Mouse (Mus musculus) CH12.LX (cell line): ENCODE data around the gene Cacna1h. TPM values are rescaled to one million over a fixed set of nuclear protein-coding genes. Genes with fewer than 3 reads are reported as not detected.

Source experiments
- DNase-seq: peaks from one replicate; pipeline ENCODE4 v3.0.0-alpha.2; 2013; ENCODE audit errors: extremely low read depth
- H3K27ac ChIP-seq: 2 replicates; pipeline ENCODE4 v1.5.1; 2012; ENCODE audit warnings: low read depth, mild to moderate bottlenecking, control low read depth, moderate library complexity; ENCODE audit not compliant: insufficient read depth
- H3K27me3 ChIP-seq: replicated peaks from 2 replicates; pipeline ENCODE3; 2012; ENCODE audit warnings: inconsistent platforms
- H3K36me3 ChIP-seq, 2 experiments: replicated peaks in 1 of 2; 2 replicates each; pipeline versions ENCODE3 to v1.6.1; 2012; ENCODE audit warnings: inconsistent platforms in 1 of 2, low read length in 1 of 2, mild to moderate bottlenecking in 1 of 2, mixed read lengths in 1 of 2, moderate library complexity in 1 of 2; ENCODE audit not compliant: control insufficient read depth in 1 of 2, insufficient read depth in 1 of 2
- H3K4me1 ChIP-seq, 2 experiments: 2 replicates each; pipeline ENCODE4 v1.6.1; 2012; ENCODE audit warnings: inconsistent platforms in 1 of 2, moderate library complexity in 1 of 2; ENCODE audit not compliant: insufficient read depth in 2 of 2, control insufficient read depth in 1 of 2
- H3K4me2 ChIP-seq: 2 replicates; pipeline ENCODE4 v1.6.1; 2012; ENCODE audit warnings: low read depth, mild to moderate bottlenecking, control low read depth; ENCODE audit not compliant: poor library complexity, insufficient read depth, severe bottlenecking
- H3K4me3 ChIP-seq, 3 experiments: fragments of 150-350 bp in 1 of 3; sonication (generic) in 1 of 3; replicated peaks in 1 of 3; 2 replicates each; pipeline versions ENCODE3 to v1.5.1; 2011 to 2012; ENCODE audit warnings: low read depth in 2 of 3, low read length in 2 of 3, mild to moderate bottlenecking in 2 of 3, moderate library complexity in 2 of 3, control low read depth in 1 of 3, improper control_type of control experiment in 1 of 3, inconsistent platforms in 1 of 3, mixed read lengths in 1 of 3; ENCODE audit not compliant: poor library complexity in 1 of 3
- H3K79me2 ChIP-seq: replicated peaks from 2 replicates; pipeline ENCODE4 v1.6.1; 2012; ENCODE audit warnings: mild to moderate bottlenecking, moderate library complexity; ENCODE audit not compliant: control insufficient read depth, poor library complexity, insufficient read depth, severe bottlenecking; ENCODE audit errors: extremely low read depth
- H3K9ac ChIP-seq: 2 replicates; pipeline ENCODE4 v1.6.1; 2012; ENCODE audit warnings: low read depth, mild to moderate bottlenecking, control low read depth, moderate library complexity; ENCODE audit not compliant: insufficient read depth
- H3K9me3 ChIP-seq: replicated peaks from 2 replicates; pipeline ENCODE3; 2012; ENCODE audit warnings: low read length, inconsistent platforms, mixed read lengths
- CHD2 ChIP-seq: IDR thresholded peaks from 2 replicates; pipeline ENCODE4 v1.6.1; 2011; ENCODE audit warnings: low read length, improper control_type of control experiment
- CTCF ChIP-seq, 2 experiments: IDR thresholded peaks in 1 of 2; conservative IDR thresholded peaks in 1 of 2; 2 replicates each; pipeline ENCODE4 v1.5.1; 2011 to 2012; ENCODE audit warnings: low read depth in 2 of 2, low read length in 2 of 2, improper control_type of control experiment in 1 of 2, inconsistent platforms in 1 of 2, mild to moderate bottlenecking in 1 of 2, moderate library complexity in 1 of 2
- KAT2A ChIP-seq: IDR thresholded peaks from 2 replicates; pipeline ENCODE4 v1.6.1; 2012; ENCODE audit warnings: low read length, improper control_type of control experiment, inconsistent platforms; ENCODE audit not compliant: insufficient replicate concordance
- MAX ChIP-seq: IDR thresholded peaks from 2 replicates; pipeline ENCODE4 v1.6.1; 2011; ENCODE audit warnings: low read length, improper control_type of control experiment
- MXI1 ChIP-seq: IDR thresholded peaks from 2 replicates; pipeline ENCODE4 v1.6.1; 2011; ENCODE audit warnings: mild to moderate bottlenecking, low read depth, low read length, improper control_type of control experiment
- MYC ChIP-seq: IDR thresholded peaks from 2 replicates; pipeline ENCODE4 v1.6.1; 2011; ENCODE audit warnings: low read depth, mild to moderate bottlenecking, improper control_type of control experiment, low read length
- NRF1 ChIP-seq: IDR thresholded peaks from 2 replicates; pipeline ENCODE4 v1.6.1; 2014; ENCODE audit warnings: low read depth, mild to moderate bottlenecking, inconsistent platforms, low read length, improper control_type of control experiment, moderate library complexity
- RAD21 ChIP-seq: IDR thresholded peaks from 2 replicates; pipeline ENCODE4 v1.6.1; 2011; ENCODE audit warnings: low read depth, mild to moderate bottlenecking, low read length, improper control_type of control experiment, moderate library complexity
- RCOR1 ChIP-seq: conservative IDR thresholded peaks from 2 replicates; pipeline ENCODE4 v1.6.1; 2012; ENCODE audit warnings: low read depth, mild to moderate bottlenecking, inconsistent platforms, low read length, improper control_type of control experiment
- SMC3 ChIP-seq: IDR thresholded peaks from 2 replicates; pipeline ENCODE4 v1.6.1; 2011; ENCODE audit warnings: low read depth, low read length, improper control_type of control experiment
- TBP ChIP-seq: conservative IDR thresholded peaks from 2 replicates; pipeline ENCODE4 v1.6.1; 2011; ENCODE audit warnings: low read depth, low read length, improper control_type of control experiment
- USF1 ChIP-seq: IDR thresholded peaks from 2 replicates; pipeline ENCODE4 v1.6.1; 2014; ENCODE audit warnings: low read depth, mild to moderate bottlenecking, inconsistent platforms, low read length, improper control_type of control experiment
- ZC3H11A ChIP-seq: IDR thresholded peaks from 2 replicates; pipeline ENCODE4 v1.6.1; 2012; ENCODE audit warnings: low read depth, mild to moderate bottlenecking, inconsistent platforms, low read length, improper control_type of control experiment
- ZKSCAN1 ChIP-seq: IDR thresholded peaks from 2 replicates; pipeline ENCODE4 v1.6.1; 2012; ENCODE audit warnings: low read depth, inconsistent platforms, low read length, improper control_type of control experiment, borderline replicate concordance
- dilution Hi-C: fragments of 300-500 bp; cut with MboI; formaldehyde crosslinking; loops from 2 replicates; pipeline ENCODE4 v1.14.3; 2020; ENCODE audit warnings: low sequenced_read_pairs; ENCODE audit not compliant: extremely low pct_unique_long_range_greater_than_20kb, extremely low pct_ligation_motif_present
- in situ Hi-C: fragments of 300-500 bp; cut with MboI; formaldehyde crosslinking; loops from 3 replicates; pipeline ENCODE4 v1.14.3; 2019; ENCODE audit warnings: low sequenced_read_pairs, low pct_ligation_motif_present, low pct_unique_long_range_greater_than_20kb, mixed read lengths
- polyA plus RNA-seq: library from polyadenylated mRNA; unstranded; fragments of >175 nt; gene quantifications from 2 replicates; pipeline ENCODE4 v1.2.1, GENCODE M21; 2012; ENCODE audit warnings: low read depth; ENCODE audit not compliant: insufficient read length
- total RNA-seq, 2 experiments: library from RNA; depleted of rRNA; stranded (reverse); fragments of 300-350 nt in 1 of 2; fragments of >200 nt in 1 of 2; gene quantifications; 2 replicates each; pipeline ENCODE4 v1.2.3; 2012 to 2014

Cacna1h gene
- total and polyA plus RNA-seq, 3 experiments = 0.04 to 0.21 (median 0.21) TPM

DNA sequence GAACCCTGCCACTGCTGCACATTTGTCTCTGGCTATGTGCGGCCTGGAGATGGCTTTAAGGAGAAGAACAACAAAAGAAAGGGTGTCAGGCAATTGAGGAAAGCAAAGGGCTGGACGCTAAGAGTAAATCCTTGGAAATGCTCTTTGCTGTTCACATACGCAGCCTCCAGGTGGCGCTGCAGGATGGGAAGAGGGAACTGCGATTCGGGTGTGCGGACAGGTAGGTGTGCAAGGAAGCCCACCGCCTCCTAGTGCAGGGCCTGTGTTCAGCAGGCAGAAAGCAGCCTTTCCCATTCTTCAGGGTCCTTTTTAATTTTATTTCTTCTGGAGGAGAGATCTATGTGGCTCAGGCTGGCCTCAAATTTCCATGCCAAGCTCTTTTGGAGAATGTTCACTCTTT, 99.6 kb downstream of the Cacna1h start:
- TF ChIP-seq MAX = no peak
- no peak for TF ChIP-seq MXI1
- TF ChIP-seq RAD21 = peak; percentile 84
- TF ChIP-seq MYC = no peak
- no peak for TF ChIP-seq USF1
- no peak for TF ChIP-seq ZKSCAN1
- TF ChIP-seq ZC3H11A = 0 out of 2 replicates have a peak, but pooled peaks have one; percentile 4
- TF ChIP-seq SMC3 = peak; percentile 89
- peak; percentile 90 to 96 for TF ChIP-seq CTCF (conservative IDR thresholded peaks at IDR 0.05 in 1 of 2, IDR thresholded peaks at IDR 0.05 in 1 of 2; ENCODE audit: low read depth in 2 of 2, low read length in 2 of 2)
- no peak for TF ChIP-seq NRF1
- TF ChIP-seq CHD2 = no peak
- TF ChIP-seq, all 38 proteins: peak for 4

GRCm38 (mm10) chr17:25332321-25332720, 101.3 kb downstream of the Cacna1h start:
- Histone ChIP-seq H3K36me3 (no peaks in the 10 kb centered on the region), H3K4me1 (peaks cover 0 to 7% of the 10 kb centered on the region in 2 experiments; a peak in 2 of 4 replicates), H3K9ac (no peak overlapping the region), H3K79me2 (no peaks in the 10 kb centered on the region), H3K4me2 (no peak overlapping the region), H3K4me3 (no peak overlapping the region), H3K9me3 (peaks cover 3% of the 10 kb centered on the region), H3K27ac (no peak overlapping the region), H3K27me3 (peaks cover 94% of the 10 kb centered on the region)
- DNase-seq = no peak
- TF ChIP-seq RCOR1 = no peak
- TF ChIP-seq TBP = no peak
- TF ChIP-seq KAT2A = no peak
- in situ Hi-C loops = no loop called here
- dilution Hi-C loops = no loop called here

More for the DNA sequence above, 99.6 kb downstream of the Cacna1h start:
- H3K4me3 ChIP-seq = no peak overlapping the region
- peaks cover 19% of the 10 kb centered on the region for H3K9me3 ChIP-seq
- no peaks in the 10 kb centered on the region for H3K79me2 ChIP-seq
- no peaks in the 10 kb centered on the region for H3K36me3 ChIP-seq
- no peak overlapping the region for H3K4me2 ChIP-seq
- no peak overlapping the region for H3K9ac ChIP-seq
- H3K27me3 ChIP-seq = peaks cover 92% of the 10 kb centered on the region
- H3K4me1 ChIP-seq = peaks cover 0 to 7% of the 10 kb centered on the region in 2 experiments; a peak in 2 of 4 replicates
- no peak overlapping the region for H3K27ac ChIP-seq
- DNase-seq = peak; percentile 54
- in situ Hi-C loops = no loop called here
- dilution Hi-C loops = no loop called here

Other genes starting within 250 kb of the Cacna1h start
- 18.7 and 22.3 TPM in 2 replicates for gene BC003965, start 249.2 kb downstream of the Cacna1h start, total RNA-seq (2012; rRNA removed)
- 24.7 and 25.4 TPM in 2 replicates for gene BC003965, start 249.2 kb downstream of the Cacna1h start, total RNA-seq (2014; rRNA removed)
- 24.9 and 25.1 TPM in 2 replicates for gene BC003965, start 249.2 kb downstream of the Cacna1h start, polyA plus RNA-seq
- gene Unkl, start 245.4 kb downstream of the Cacna1h start, total RNA-seq (2012; rRNA removed) = 11.4 and 12.0 TPM in 2 replicates
- 14.3 and 14.7 TPM in 2 replicates for gene Unkl, start 245.4 kb downstream of the Cacna1h start, total RNA-seq (2014; rRNA removed)
- 14.6 and 17.2 TPM in 2 replicates for gene Unkl, start 245.4 kb downstream of the Cacna1h start, polyA plus RNA-seq
- 24.0 and 27.0 TPM in 2 replicates for gene Gnptg, start 193.7 kb downstream of the Cacna1h start, total RNA-seq (2012; rRNA removed)
- 20.7 and 22.1 TPM in 2 replicates for gene Gnptg, start 193.7 kb downstream of the Cacna1h start, total RNA-seq (2014; rRNA removed)
- gene Gnptg, start 193.7 kb downstream of the Cacna1h start, polyA plus RNA-seq = 24.5 and 28.0 TPM in 2 replicates
- 38.7 and 40.0 TPM in 2 replicates for gene Tsr3, start 193.6 kb downstream of the Cacna1h start, total RNA-seq (2012; rRNA removed)
- gene Tsr3, start 193.6 kb downstream of the Cacna1h start, total RNA-seq (2014; rRNA removed) = 38.3 and 40.8 TPM in 2 replicates
- gene Tsr3, start 193.6 kb downstream of the Cacna1h start, polyA plus RNA-seq = 42.3 and 52.8 TPM in 2 replicates
- 0.08 and 0.21 TPM in 2 replicates for gene Baiap3, start 177.4 kb downstream of the Cacna1h start, total RNA-seq (2012; rRNA removed)
- not detected in 2 replicates for gene Baiap3, start 177.4 kb downstream of the Cacna1h start, total RNA-seq (2014; rRNA removed)
- 0.19 and 0.25 TPM in 2 replicates for gene Baiap3, start 177.4 kb downstream of the Cacna1h start, polyA plus RNA-seq
- 356 and 455 TPM in 2 replicates for gene Ube2i, start 159.2 kb downstream of the Cacna1h start, total RNA-seq (2012; rRNA removed)
- gene Ube2i, start 159.2 kb downstream of the Cacna1h start, total RNA-seq (2014; rRNA removed) = 731 and 764 TPM in 2 replicates
- gene Ube2i, start 159.2 kb downstream of the Cacna1h start, polyA plus RNA-seq = 417 and 578 TPM in 2 replicates
- gene Prss34, start 135.4 kb downstream of the Cacna1h start, total RNA-seq (2012; rRNA removed) = 0.34 TPM in 1 of 2 replicates, not detected in the other
- not detected in 2 replicates for gene Prss34, start 135.4 kb downstream of the Cacna1h start, total RNA-seq (2014; rRNA removed)
- not detected in 2 replicates for gene Prss34, start 135.4 kb downstream of the Cacna1h start, polyA plus RNA-seq
- not detected in 2 replicates for gene Prss28, start 125.1 kb downstream of the Cacna1h start, total RNA-seq (2012; rRNA removed)
- gene Prss28, start 125.1 kb downstream of the Cacna1h start, total RNA-seq (2014; rRNA removed) = not detected in 2 replicates
- not detected in 2 replicates for gene Prss28, start 125.1 kb downstream of the Cacna1h start, polyA plus RNA-seq
- not detected in 2 replicates for gene Prss29, start 115.1 kb downstream of the Cacna1h start, total RNA-seq (2012; rRNA removed)
- not detected in 2 replicates for gene Prss29, start 115.1 kb downstream of the Cacna1h start, total RNA-seq (2014; rRNA removed)
- not detected in 2 replicates for gene Prss29, start 115.1 kb downstream of the Cacna1h start, polyA plus RNA-seq
- gene Tpsab1, start 88.2 kb downstream of the Cacna1h start, total RNA-seq (2012; rRNA removed) = not detected in 2 replicates
- not detected in 2 replicates for gene Tpsab1, start 88.2 kb downstream of the Cacna1h start, total RNA-seq (2014; rRNA removed)
- gene Tpsab1, start 88.2 kb downstream of the Cacna1h start, polyA plus RNA-seq = not detected in 2 replicates
- gene Tpsb2, start 67.5 kb downstream of the Cacna1h start, total RNA-seq (2012; rRNA removed) = not detected in 2 replicates
- not detected in 2 replicates for gene Tpsb2, start 67.5 kb downstream of the Cacna1h start, total RNA-seq (2014; rRNA removed)
- gene Tpsb2, start 67.5 kb downstream of the Cacna1h start, polyA plus RNA-seq = not detected in 2 replicates
- gene Tpsg1, start 64.5 kb downstream of the Cacna1h start, total RNA-seq (2012; rRNA removed) = not detected in 2 replicates
- not detected in 2 replicates for gene Tpsg1, start 64.5 kb downstream of the Cacna1h start, total RNA-seq (2014; rRNA removed)
- not detected in 2 replicates for gene Tpsg1, start 64.5 kb downstream of the Cacna1h start, polyA plus RNA-seq
- gene Tekt4, start 20.8 kb upstream of the Cacna1h start, total RNA-seq (2012; rRNA removed) = not detected in 2 replicates
- not detected in 2 replicates for gene Tekt4, start 20.8 kb upstream of the Cacna1h start, total RNA-seq (2014; rRNA removed)
- not detected in 2 replicates for gene Tekt4, start 20.8 kb upstream of the Cacna1h start, polyA plus RNA-seq
- 0.17 and 0.38 TPM in 2 replicates for gene Sstr5, start 63.5 kb upstream of the Cacna1h start, total RNA-seq (2012; rRNA removed)
- gene Sstr5, start 63.5 kb upstream of the Cacna1h start, total RNA-seq (2014; rRNA removed) = 0.08 and 0.35 TPM in 2 replicates
- 1.9 and 2.4 TPM in 2 replicates for gene Sstr5, start 63.5 kb upstream of the Cacna1h start, polyA plus RNA-seq
- not detected in 2 replicates for gene Sox8, start 136.9 kb upstream of the Cacna1h start, total RNA-seq (2012; rRNA removed)
- gene Sox8, start 136.9 kb upstream of the Cacna1h start, total RNA-seq (2014; rRNA removed) = not detected in 2 replicates
- gene Sox8, start 136.9 kb upstream of the Cacna1h start, polyA plus RNA-seq = not detected in 2 replicates
- gene Lmf1, start 145.3 kb upstream of the Cacna1h start, total RNA-seq (2012; rRNA removed) = 17.3 and 26.9 TPM in 2 replicates
- 11.2 and 13.3 TPM in 2 replicates for gene Lmf1, start 145.3 kb upstream of the Cacna1h start, total RNA-seq (2014; rRNA removed)
- 12.1 and 15.2 TPM in 2 replicates for gene Lmf1, start 145.3 kb upstream of the Cacna1h start, polyA plus RNA-seq